20 mouse cellular contexts compared by ENCODE assay signal in genomic region chr10:88420655-88421435, GRCm38 (mm10). TPM values are rescaled to one million over a fixed set of nuclear protein-coding genes. Genes with fewer than 3 reads are reported as not detected.
DNase-seq lines count a peak whose midpoint lies in the region; ATAC-seq and TF ChIP-seq lines count a peak whose summit lies in the region.
"Had no signal": no experiment of that assay in that cellular context is flagged by ENCODE, and none has a peak within 500 bp of the region (broad histone marks: within the 10 kb centered on the region; RNA-seq: fewer than 3 reads in every experiment).

No protein-coding gene starts in this region.

- H3K9me3 ChIP-seq in heart, embryonic 10.5 days, result no peaks in the 10 kb centered on the region
- no peaks in the 10 kb centered on the region for H3K9me3 ChIP-seq in lung, postnatal 0 days (ENCODE audit: low read length)
- H3K9me3 ChIP-seq: heart, embryonic 13.5 days; hindbrain, embryonic 15.5 days; neural tube, embryonic 15.5 days; stomach, embryonic 15.5 days had no signal

- no peak for TF ChIP-seq EP300 in lung, postnatal 0 days (IDR thresholded peaks at IDR 0.05)

- H3K9ac ChIP-seq in lung, postnatal 0 days (replicated peaks; ENCODE audit: low read depth), result no peak overlapping the region
- H3K9ac ChIP-seq: heart, embryonic 13.5 days; hindbrain, embryonic 15.5 days; liver, embryonic 14.5 days; neural tube, embryonic 15.5 days; stomach, embryonic 15.5 days had no signal

- H3K27me3 ChIP-seq in heart, embryonic 10.5 days (ENCODE audit: insufficient read depth, poor library complexity, severe bottlenecking), result no peaks in the 10 kb centered on the region
- no peaks in the 10 kb centered on the region for H3K27me3 ChIP-seq in lung, postnatal 0 days (replicated peaks; ENCODE audit: insufficient read depth, low read length)
- H3K27me3 ChIP-seq: heart, embryonic 13.5 days; hindbrain, embryonic 15.5 days; neural tube, embryonic 15.5 days; Patski; stomach, embryonic 15.5 days had no signal

- peaks cover 12% of the 10 kb centered on the region for H3K4me1 ChIP-seq in heart, embryonic 10.5 days
- H3K4me1 ChIP-seq in lung, postnatal 0 days (ENCODE audit: insufficient read depth, low read depth, low read length), result no peaks in the 10 kb centered on the region
- H3K4me1 ChIP-seq: hindbrain, embryonic 15.5 days; neural tube, embryonic 15.5 days; stomach, embryonic 15.5 days had no signal

- no peak overlapping the region for H3K4me3 ChIP-seq in heart, embryonic 10.5 days
- no peak overlapping the region for H3K4me3 ChIP-seq in lung, postnatal 0 days (ENCODE audit: low read depth, low read length)
- H3K4me3 ChIP-seq in gastrocnemius, adult 2 months, result no peak overlapping the region
- H3K4me3 ChIP-seq: heart, embryonic 13.5 days; hindbrain, embryonic 15.5 days; neural tube, embryonic 15.5 days; stomach, embryonic 15.5 days had no signal

- no peak for TF ChIP-seq CTCF in lung, postnatal 0 days (IDR thresholded peaks at IDR 0.05)
- no peak for TF ChIP-seq CTCF in gastrocnemius, adult 2 months (IDR thresholded peaks at IDR 0.05)

- no peak overlapping the region for H3K27ac ChIP-seq in heart, embryonic 10.5 days
- H3K27ac ChIP-seq in lung, postnatal 0 days (ENCODE audit: low read length), result no peak overlapping the region
- no peak overlapping the region for H3K27ac ChIP-seq in gastrocnemius, adult 2 months
- H3K27ac ChIP-seq: heart, embryonic 13.5 days; hindbrain, embryonic 15.5 days; liver, embryonic 14.5 days; neural tube, embryonic 15.5 days; stomach, embryonic 15.5 days had no signal

- 81% methylated on average over 19 of the region's 19 CpGs for WGBS in heart, embryonic 10.5 days
- 88% methylated on average over 19 of the region's 19 CpGs for WGBS in lung, postnatal 0 days

- peak; percentile 65 for ATAC-seq in common myeloid progenitor, adult 5-6 weeks (replicated peaks; ENCODE audit: low read depth, poor library complexity, severe bottlenecking)
- peak; percentile 91 for ATAC-seq in megakaryocyte-erythroid progenitor cell, adult 5-6 weeks (replicated peaks; ENCODE audit: low FRiP score, low TSS enrichment, poor library complexity, severe bottlenecking)
- no peak for ATAC-seq in lung, postnatal 0 days
- ATAC-seq: Patski had no signal

- intact Hi-C loops in heart, postnatal 10 days (cut with DNase I), result no loop called here
- intact Hi-C loops in gastrocnemius, postnatal 14 days (cut with DNase I; ENCODE audit: low total_unique reads), result no loop called here
- intact Hi-C loops in gastrocnemius, adult 2 months (cut with DNase I), result loop anchor here (10.0 kb wide), 1 partner anchor 866 kb away; no protein-coding TSS in a partner anchor

- H3K36me3 ChIP-seq in heart, embryonic 10.5 days, result peaks cover 10% of the 10 kb centered on the region; the same call in 1 of the 2 replicates
- no peaks in the 10 kb centered on the region for H3K36me3 ChIP-seq in lung, postnatal 0 days (ENCODE audit: insufficient read depth, low read length)

- peak; percentile 27 to 28 for DNase-seq in heart, postnatal 10 days
- no peak for DNase-seq in heart, embryonic 10.5 days (ENCODE audit: low spot score)
- DNase-seq in CD4-positive helper T cell, adult 2 months (ENCODE audit: low read depth, low spot score), result peak; percentile 71
- DNase-seq in gastrocnemius, postnatal 14 days, result no peak
- no peak for DNase-seq in lung, postnatal 0 days (ENCODE audit: low spot score)
- DNase-seq in gastrocnemius, adult 2 months, result no peak
- DNase-seq: cerebellum, postnatal 10 days; kidney, adult 8-10 months; lung, postnatal 36 days; thymus, postnatal 14 days had no signal

- no peak overlapping the region for H3K4me2 ChIP-seq in lung, postnatal 0 days (replicated peaks; ENCODE audit: low read depth, low read length)
- H3K4me2 ChIP-seq: heart, embryonic 13.5 days; hindbrain, embryonic 15.5 days; neural tube, embryonic 15.5 days; stomach, embryonic 15.5 days had no signal

RNA-seq across cellular contexts. Expression of gene Sycp3, which starts 38.5 kb away (rescaled TPM):
- total RNA-seq in heart, postnatal 10 days (2021), result under 1 TPM in 1 of 2 experiments, not detected in 1; 0.60 TPM
- 0.23 and 0.30 TPM in 2 replicates for polyA plus RNA-seq in heart, embryonic 10.5 days (2016; fragmentation: Nextera tagmentation; extraction: Ambion mirVana)
- total RNA-seq in common myeloid progenitor, adult 5-6 weeks (2017), result not detected in 2 replicates
- total RNA-seq in megakaryocyte-erythroid progenitor cell, adult 5-6 weeks (2014; fragmentation: Nextera tagmentation), result 1.4 TPM in 1 of 2 replicates, not detected in the other
- not detected in 2 replicates for total RNA-seq in megakaryocyte-erythroid progenitor cell, adult 5-6 weeks (2017)
- not detected for total RNA-seq in gastrocnemius, postnatal 14 days (2021)
- not detected in 2 replicates for polyA plus RNA-seq in lung, postnatal 0 days (2015; fragmentation: Nextera tagmentation; extraction: Ambion mirVana)
- not detected for total RNA-seq in gastrocnemius, adult 2 months (2021)
- total RNA-seq: midbrain, postnatal 0 days had no signal
- polyA plus RNA-seq: embryonic facial prominence, embryonic 11.5 days; neural tube, embryonic 15.5 days; Patski had no signal

RNA-seq across cellular contexts. Expression of gene Gnptab, which starts 41.9 kb away (rescaled TPM):
- 10 to 100 TPM; 33.1 to 36.8 TPM for total RNA-seq in heart, postnatal 10 days (2021)
- polyA plus RNA-seq in heart, embryonic 10.5 days (2016; fragmentation: Nextera tagmentation; extraction: Ambion mirVana), result 8.2 and 8.8 TPM in 2 replicates
- 53.2 and 68.3 TPM in 2 replicates for total RNA-seq in common myeloid progenitor, adult 5-6 weeks (2017)
- total RNA-seq in megakaryocyte-erythroid progenitor cell, adult 5-6 weeks (2014; fragmentation: Nextera tagmentation), result 37.1 and 44.4 TPM in 2 replicates
- total RNA-seq in megakaryocyte-erythroid progenitor cell, adult 5-6 weeks (2017), result 39.3 and 45.2 TPM in 2 replicates
- 10 to 100 TPM in 1 of 2 experiments, 1 to 10 TPM in 1; 9.2 to 10.3 TPM for total RNA-seq in gastrocnemius, postnatal 14 days (2021)
- polyA plus RNA-seq in lung, postnatal 0 days (2015; fragmentation: Nextera tagmentation; extraction: Ambion mirVana), result 9.9 and 10.2 TPM in 2 replicates
- 10 to 100 TPM; 14.7 to 15.3 TPM for total RNA-seq in gastrocnemius, adult 2 months (2021)

RNA-seq across cellular contexts. Expression of gene Dram1, which starts 42.0 kb away (rescaled TPM):
- 1 to 10 TPM; 3.0 to 4.2 TPM for total RNA-seq in heart, postnatal 10 days (2021)
- polyA plus RNA-seq in heart, embryonic 10.5 days (2016; fragmentation: Nextera tagmentation; extraction: Ambion mirVana), result 0.83 and 0.86 TPM in 2 replicates
- 4.2 and 7.4 TPM in 2 replicates for total RNA-seq in common myeloid progenitor, adult 5-6 weeks (2017)
- total RNA-seq in megakaryocyte-erythroid progenitor cell, adult 5-6 weeks (2014; fragmentation: Nextera tagmentation), result not detected in 2 replicates
- total RNA-seq in megakaryocyte-erythroid progenitor cell, adult 5-6 weeks (2017), result 0.76 and 0.80 TPM in 2 replicates
- total RNA-seq in gastrocnemius, postnatal 14 days (2021), result 1 to 10 TPM; 1.3 to 1.7 TPM
- 232 and 257 TPM in 2 replicates for polyA plus RNA-seq in lung, postnatal 0 days (2015; fragmentation: Nextera tagmentation; extraction: Ambion mirVana)
- 1 to 10 TPM; 1.0 to 1.7 TPM for total RNA-seq in gastrocnemius, adult 2 months (2021)

Comparison
In these comparisons a context has a peak if more than half of its experiments do, and no peak if none do; other contexts are left out.
1. DNase-seq: peak in heart, postnatal 10 days (2 of 2) and CD4-positive helper T cell, adult 2 months (single experiment); none in heart, embryonic 10.5 days (single experiment), gastrocnemius, postnatal 14 days (single experiment), lung, postnatal 0 days (single experiment) and gastrocnemius, adult 2 months (single experiment).